Mouse (Mus musculus) midbrain, postnatal 0 days (tissue): ENCODE data around the gene Slc24a4. TPM values are rescaled to one million over a fixed set of nuclear protein-coding genes. Genes with fewer than 3 reads are reported as not detected.
A peak's percentile ranks its signal among the peaks of the same experiment; 100 is the strongest.

Source experiments
- ATAC-seq: fragments of 200-750 bp; cut with Nextera tagmentation; 2 replicates; pipeline ENCODE4 v1.8.0; 2017; ENCODE audit warnings: moderate number of reproducible peaks, mild to moderate bottlenecking, moderate TSS enrichment, moderate library complexity; ENCODE audit not compliant: low FRiP score
- DNase-seq: peaks from one replicate; pipeline ENCODE4 v3.0.0-alpha.2; 2015; ENCODE audit warnings: low spot score
- H3K27ac ChIP-seq: fragments of 300-500 bp; sonication (generic); 2 replicates; pipeline ENCODE4 v1.5.1; 2014; ENCODE audit warnings: low read depth, mild to moderate bottlenecking, low read length, mixed read lengths
- H3K27me3 ChIP-seq: fragments of 300-500 bp; sonication (generic); 2 replicates; pipeline ENCODE4 v1.6.1; 2014; ENCODE audit warnings: low read length, control low read depth, mixed read lengths; ENCODE audit not compliant: insufficient read depth
- H3K36me3 ChIP-seq: fragments of 300-500 bp; sonication (generic); 2 replicates; pipeline ENCODE4 v1.6.1; 2014; ENCODE audit warnings: low read length, control low read depth, mixed read lengths; ENCODE audit not compliant: insufficient read depth
- H3K4me1 ChIP-seq: fragments of 300-500 bp; sonication (generic); 2 replicates; pipeline ENCODE4 v1.6.1; 2014; ENCODE audit warnings: mild to moderate bottlenecking, control low read depth, antibody characterized with exemption, low read length, mixed read lengths; ENCODE audit not compliant: insufficient read depth
- H3K4me2 ChIP-seq: fragments of 300-500 bp; sonication (generic); 2 replicates; pipeline ENCODE4 v1.6.1; 2014; ENCODE audit warnings: low read depth, mild to moderate bottlenecking, low read length, mixed read lengths; ENCODE audit not compliant: poor library complexity, severe bottlenecking
- H3K4me3 ChIP-seq: fragments of 300-500 bp; sonication (generic); 2 replicates; pipeline ENCODE4 v1.5.1; 2014; ENCODE audit warnings: low read depth, mild to moderate bottlenecking, low read length, moderate library complexity
- H3K9ac ChIP-seq: fragments of 300-500 bp; sonication (generic); replicated peaks from 2 replicates; pipeline ENCODE4 v1.6.1; 2014; ENCODE audit warnings: mild to moderate bottlenecking, low read length, moderate library complexity, mixed read lengths; ENCODE audit not compliant: poor library complexity, severe bottlenecking
- H3K9me3 ChIP-seq: fragments of 300-500 bp; sonication (generic); 2 replicates; pipeline ENCODE4 v1.6.1; 2016; ENCODE audit warnings: low read length, control low read depth
- CTCF ChIP-seq: IDR thresholded peaks from 2 replicates; pipeline ENCODE4 v1.5.1; 2016; ENCODE audit warnings: antibody characterized with exemption, mild to moderate bottlenecking
- WGBS: fragments of 180-500 bp; shearing (Covaris S2); extraction: QIAGEN DNeasy Blood & Tissue Kit; methylation state at CpG from one replicate; pipeline ENCODE4 v1.1.7; 2014; 5-methylcytosine and 5-hydroxymethylcytosine counted together
- polyA plus RNA-seq: library from polyadenylated mRNA; unstranded; fragments of >200 nt; fragmentation: Nextera tagmentation; extraction: Ambion mirVana; gene quantifications from 2 replicates; pipeline ENCODE4 v1.2.1, GENCODE M21; 2015
- total RNA-seq: library from RNA; depleted of rRNA; stranded (reverse); fragments of >200 nt; gene quantifications from 2 replicates; pipeline ENCODE4 v1.2.3, GENCODE M21; 2014

Gene Slc24a4
- total and polyA plus RNA-seq, 2 experiments from 2014 or later: 2.4 to 5.3 TPM

DNA sequence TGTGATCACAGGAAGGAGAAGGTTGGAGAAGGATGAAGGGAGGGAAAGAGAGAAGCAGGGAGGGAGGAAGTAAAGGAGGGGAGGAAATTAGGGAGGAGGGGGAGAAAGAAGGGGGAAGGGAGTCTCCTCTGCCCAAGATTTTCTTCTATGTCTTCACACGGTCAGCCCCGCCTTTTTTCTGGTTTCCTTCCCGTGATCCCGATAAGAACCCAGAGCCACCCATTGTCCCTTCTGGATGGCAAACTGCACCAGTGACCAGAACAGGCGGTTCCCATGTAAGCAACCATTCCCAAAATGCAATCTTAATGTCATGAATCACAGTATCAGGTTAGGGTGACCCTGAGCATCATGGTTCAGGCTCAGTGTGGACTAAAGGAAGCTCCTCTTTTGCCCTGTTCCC lies 38.8 kb downstream of the Slc24a4 start:
- Histone ChIP-seq H3K36me3 (no peaks in the 10 kb centered on the region), H3K27ac (no peak overlapping the region), H3K4me2 (no peak overlapping the region), H3K4me3 (no peak overlapping the region), H3K9me3 (no peaks in the 10 kb centered on the region), H3K9ac (no peak overlapping the region), H3K4me1 (no peaks in the 10 kb centered on the region), H3K27me3 (no peaks in the 10 kb centered on the region)
- DNase-seq (no peak), ATAC-seq (no peak)
- WGBS: 89% methylated on average over 5 of the region's 5 CpGs
- no peak for TF ChIP-seq CTCF

DNA sequence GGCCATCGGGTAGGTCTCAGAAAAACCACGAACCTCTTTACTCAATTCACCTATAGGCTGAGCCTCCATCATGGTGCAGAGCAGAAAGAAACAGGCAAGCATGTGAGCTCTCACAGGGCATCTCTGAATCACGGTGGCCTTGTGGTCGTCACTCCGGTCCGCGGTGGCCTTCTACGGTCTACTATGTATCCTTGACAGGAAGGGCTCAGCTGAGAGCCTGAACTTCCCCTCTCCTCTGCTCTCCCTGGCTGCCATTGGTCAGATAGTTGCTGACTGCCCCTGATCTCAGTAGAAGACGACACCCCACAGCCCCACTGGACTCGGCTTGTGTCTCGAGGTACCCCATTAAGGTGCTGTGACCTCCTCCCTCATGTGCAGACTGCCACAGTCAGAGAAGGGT lies 44.2 kb downstream of the Slc24a4 start:
- DNase-seq (no peak), ATAC-seq (no peak)
- no peaks in the 10 kb centered on the region for H3K9me3 ChIP-seq
- H3K4me2 ChIP-seq: no peak overlapping the region
- no peak overlapping the region for H3K27ac ChIP-seq
- H3K4me3 ChIP-seq: no peak overlapping the region
- no peaks in the 10 kb centered on the region for H3K36me3 ChIP-seq
- H3K4me1 ChIP-seq: no peaks in the 10 kb centered on the region
- H3K27me3 ChIP-seq: no peaks in the 10 kb centered on the region
- WGBS: 91% methylated on average over 11 of the region's 11 CpGs
- H3K9ac ChIP-seq: no peak overlapping the region
- no peak for TF ChIP-seq CTCF

DNA sequence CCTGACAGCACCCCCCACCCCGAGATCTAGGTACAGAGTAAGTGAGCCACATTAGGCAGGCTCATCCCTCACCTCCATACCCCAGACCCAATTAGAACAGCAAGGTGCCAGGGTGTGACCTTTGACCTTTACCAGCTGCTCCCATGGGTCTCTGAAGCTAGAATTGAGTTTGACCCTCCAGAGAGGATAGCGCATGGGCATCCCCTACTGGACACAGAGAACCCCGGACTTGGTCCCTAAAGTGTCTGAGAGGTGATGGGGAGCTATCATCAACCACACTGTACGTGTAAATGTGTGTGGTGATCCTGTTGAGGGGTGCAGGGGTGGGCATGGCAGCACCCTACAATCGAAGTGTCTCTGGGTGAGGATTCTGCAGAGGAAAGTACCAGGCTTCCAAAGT lies 44.8 kb downstream of the Slc24a4 start:
- no peak overlapping the region for H3K4me3 ChIP-seq
- ATAC-seq (no peak), DNase-seq (no peak)
- H3K27ac ChIP-seq: no peak overlapping the region
- no peaks in the 10 kb centered on the region for H3K4me1 ChIP-seq
- H3K27me3 ChIP-seq: no peaks in the 10 kb centered on the region
- no peaks in the 10 kb centered on the region for H3K9me3 ChIP-seq
- no peak overlapping the region for H3K9ac ChIP-seq
- whole genome bisulfite sequencing: 89% methylated on average over 5 of the region's 5 CpGs
- H3K4me2 ChIP-seq: no peak overlapping the region
- peak; percentile 25 for TF ChIP-seq CTCF
- H3K36me3 ChIP-seq: no peaks in the 10 kb centered on the region

DNA sequence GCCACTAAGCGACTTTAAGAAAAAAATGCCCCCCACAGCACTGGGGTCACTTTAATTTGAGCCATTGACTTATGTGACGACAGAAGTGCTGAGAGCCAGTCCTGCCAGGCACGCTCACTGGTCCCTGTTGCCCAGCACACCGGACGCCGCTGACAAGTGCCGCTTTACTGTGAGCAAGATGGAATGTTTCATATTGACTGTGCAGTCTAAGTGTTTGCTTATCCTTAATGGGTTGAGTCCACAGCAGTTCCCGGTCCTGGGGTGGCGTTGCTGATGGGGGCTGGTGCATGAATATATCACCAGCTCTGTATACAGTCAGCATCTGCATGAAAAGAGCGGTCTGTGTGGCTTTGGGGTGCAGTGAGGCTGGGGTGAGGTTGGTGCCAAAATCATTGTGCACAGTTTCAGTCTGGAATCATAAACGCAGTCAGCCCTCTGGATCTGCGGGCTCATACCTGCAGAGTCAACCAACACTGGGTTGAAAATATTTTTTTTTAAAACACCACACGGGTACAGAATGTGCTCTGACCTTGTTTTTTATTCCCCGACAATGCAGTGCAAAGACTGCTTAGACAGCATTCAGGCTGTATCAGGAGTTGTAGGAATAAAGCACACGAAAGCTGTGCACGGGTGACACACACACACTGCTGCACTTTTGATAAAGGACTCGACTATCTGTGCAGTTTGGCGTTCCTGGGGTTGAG lies 52.0 kb downstream of the Slc24a4 start:
- Histone ChIP-seq H3K27me3 (no peaks in the 10 kb centered on the region), H3K36me3 (no peaks in the 10 kb centered on the region), H3K4me1 (0 out of 2 replicates have a peak, but pooled peaks cover 2% of the 10 kb centered on the region), H3K4me2 (no peak overlapping the region), H3K4me3 (no peak overlapping the region), H3K9me3 (no peaks in the 10 kb centered on the region), H3K27ac (0 out of 2 replicates have a peak overlapping the region, but pooled peaks have one; percentile 32), H3K9ac (no peak overlapping the region)
- DNase-seq: no peak
- ATAC-seq: no peak
- no peak for TF ChIP-seq CTCF
- WGBS: 75% methylated on average over 18 of the region's 18 CpGs

DNA sequence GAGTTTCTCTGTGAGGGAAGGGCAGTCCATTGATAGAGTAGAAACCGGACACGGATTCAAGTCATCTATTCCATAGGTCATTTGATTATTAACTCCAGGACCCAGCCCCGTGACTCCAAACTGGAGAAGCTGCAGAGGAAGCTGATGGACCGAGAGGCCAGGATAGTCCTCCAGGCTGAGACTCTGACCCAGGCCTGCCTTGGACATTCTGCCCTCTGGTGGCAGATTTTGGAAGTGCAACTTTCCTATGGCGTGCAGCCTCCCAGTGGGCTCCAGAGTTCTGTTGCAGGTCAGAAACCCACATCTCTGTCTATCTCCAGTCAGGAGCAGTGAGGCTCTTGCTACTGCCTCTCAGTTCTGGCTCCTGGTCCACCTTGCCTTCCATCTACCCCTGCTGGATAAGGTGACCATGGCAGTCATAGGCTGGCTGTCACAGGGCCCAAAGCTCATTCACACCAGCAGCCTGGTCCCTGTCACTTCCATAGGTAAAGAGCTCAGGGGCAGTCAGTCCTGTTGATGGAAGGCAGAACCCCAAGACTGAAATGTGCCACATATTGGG lies 53.3 kb downstream of the Slc24a4 start:
- no peaks in the 10 kb centered on the region for H3K9me3 ChIP-seq
- H3K27me3 ChIP-seq: no peaks in the 10 kb centered on the region
- no peaks in the 10 kb centered on the region for H3K36me3 ChIP-seq
- WGBS: 41% methylated on average over 5 of the region's 5 CpGs
- peak; percentile 81 for TF ChIP-seq CTCF
- no peak overlapping the region for H3K4me2 ChIP-seq
- 0 out of 2 replicates have a peak, but pooled peaks cover 2% of the 10 kb centered on the region for H3K4me1 ChIP-seq
- H3K9ac ChIP-seq: no peak overlapping the region
- no peak for ATAC-seq
- DNase-seq: peak; percentile 61
- no peak overlapping the region for H3K4me3 ChIP-seq
- H3K27ac ChIP-seq: no peak overlapping the region

DNA sequence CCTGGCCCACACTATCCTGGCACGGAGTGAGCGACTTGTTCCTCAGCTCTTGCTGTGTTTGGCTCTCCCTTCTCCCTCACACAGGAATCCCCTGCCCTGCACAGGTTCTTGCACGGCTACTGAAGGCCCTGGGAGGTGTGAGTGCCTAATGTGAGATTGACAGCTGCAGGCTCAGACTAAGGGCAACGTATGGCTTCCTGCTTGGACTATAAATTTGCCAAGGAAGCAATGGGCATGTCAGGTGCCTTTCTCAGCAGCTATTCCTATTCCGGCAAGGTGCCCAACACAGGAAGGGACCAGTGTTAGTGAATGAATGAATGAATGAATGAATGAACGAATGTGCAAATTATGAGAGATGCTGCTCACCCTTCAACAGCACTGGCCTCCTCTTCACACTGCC lies 54.1 kb downstream of the Slc24a4 start:
- H3K4me1 ChIP-seq: 0 out of 2 replicates have a peak, but pooled peaks cover 2% of the 10 kb centered on the region
- H3K4me2 ChIP-seq: no peak overlapping the region
- 74% methylated on average over 6 of the region's 6 CpGs for WGBS
- no peak for TF ChIP-seq CTCF
- H3K27me3 ChIP-seq: no peaks in the 10 kb centered on the region
- H3K36me3 ChIP-seq: no peaks in the 10 kb centered on the region
- no peak overlapping the region for H3K27ac ChIP-seq
- H3K9ac ChIP-seq: no peak overlapping the region
- DNase-seq (no peak), ATAC-seq (no peak)
- no peaks in the 10 kb centered on the region for H3K9me3 ChIP-seq
- no peak overlapping the region for H3K4me3 ChIP-seq
